Mouse (Mus musculus) R1 (cell line): ENCODE measurements around the gene Egfem1.

Experiments used
- DNase-seq: peaks from one replicate; pipeline ENCODE4 v3.0.0-alpha.2; 2018; ENCODE audit warnings: low read depth, low spot score

Egfem1 gene

DNA sequence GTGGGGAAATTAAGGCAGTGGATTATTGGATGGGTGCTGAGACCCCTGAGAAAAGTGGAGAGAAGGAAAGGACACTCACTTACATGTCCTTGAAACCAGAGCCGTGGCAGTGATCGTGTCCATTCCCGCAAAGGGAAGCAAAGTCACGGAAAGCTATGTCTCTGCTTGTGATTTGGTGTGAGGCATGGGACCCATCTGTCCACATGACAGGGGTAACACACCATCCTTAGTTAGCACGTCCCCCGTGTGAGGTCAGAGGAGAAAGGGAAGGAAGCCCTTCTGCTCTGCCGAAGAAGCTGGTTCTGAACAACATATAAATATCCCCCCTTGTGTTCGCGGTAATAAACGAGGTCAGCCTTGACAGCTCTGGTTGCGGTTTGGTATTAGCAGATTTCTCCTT is 52.7 kb downstream of the Egfem1 start:
- DNase-seq: peak; percentile 3

DNA sequence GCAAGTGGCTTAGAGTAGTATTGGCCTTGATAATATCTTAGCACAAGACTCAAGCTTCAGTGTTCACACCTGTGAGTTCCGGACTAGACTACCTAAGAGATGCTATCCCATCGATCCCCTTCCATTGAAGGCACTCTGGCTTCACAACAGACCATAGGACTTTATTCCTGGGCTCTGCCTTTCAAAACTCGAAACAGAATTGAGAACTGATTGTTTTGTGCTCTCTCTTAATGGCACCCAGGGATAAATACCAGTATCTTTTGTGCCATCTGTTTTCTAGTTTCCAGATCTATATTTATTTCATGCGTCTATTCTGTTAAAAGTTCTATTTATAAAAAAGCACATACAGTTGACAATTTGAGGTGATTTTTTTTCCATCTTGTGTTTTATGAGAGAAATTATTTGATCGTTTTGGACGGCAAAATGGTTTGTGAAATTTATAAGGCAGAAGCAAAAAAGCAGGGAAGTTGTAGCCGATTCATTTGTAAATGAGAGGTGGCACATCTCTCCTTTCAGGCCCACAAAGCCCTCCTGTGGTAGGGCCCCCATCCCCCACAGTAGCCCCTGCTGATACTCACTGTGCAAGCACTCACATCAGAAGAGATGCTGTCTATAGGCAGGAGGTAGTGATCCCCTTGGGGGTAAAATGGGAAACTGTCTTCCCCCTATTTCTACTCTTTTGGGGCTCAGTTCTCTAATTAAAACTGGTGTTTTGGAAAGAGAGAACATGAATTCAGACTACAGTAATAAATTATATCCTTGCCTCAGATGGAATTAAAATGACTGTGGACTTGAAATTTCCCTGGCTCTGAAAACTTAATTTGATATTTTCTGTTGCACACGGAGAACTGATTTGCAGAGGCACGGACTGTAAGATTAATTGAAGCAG is 53.6 kb downstream of the Egfem1 start:
- DNase-seq: peak; percentile 60

DNA sequence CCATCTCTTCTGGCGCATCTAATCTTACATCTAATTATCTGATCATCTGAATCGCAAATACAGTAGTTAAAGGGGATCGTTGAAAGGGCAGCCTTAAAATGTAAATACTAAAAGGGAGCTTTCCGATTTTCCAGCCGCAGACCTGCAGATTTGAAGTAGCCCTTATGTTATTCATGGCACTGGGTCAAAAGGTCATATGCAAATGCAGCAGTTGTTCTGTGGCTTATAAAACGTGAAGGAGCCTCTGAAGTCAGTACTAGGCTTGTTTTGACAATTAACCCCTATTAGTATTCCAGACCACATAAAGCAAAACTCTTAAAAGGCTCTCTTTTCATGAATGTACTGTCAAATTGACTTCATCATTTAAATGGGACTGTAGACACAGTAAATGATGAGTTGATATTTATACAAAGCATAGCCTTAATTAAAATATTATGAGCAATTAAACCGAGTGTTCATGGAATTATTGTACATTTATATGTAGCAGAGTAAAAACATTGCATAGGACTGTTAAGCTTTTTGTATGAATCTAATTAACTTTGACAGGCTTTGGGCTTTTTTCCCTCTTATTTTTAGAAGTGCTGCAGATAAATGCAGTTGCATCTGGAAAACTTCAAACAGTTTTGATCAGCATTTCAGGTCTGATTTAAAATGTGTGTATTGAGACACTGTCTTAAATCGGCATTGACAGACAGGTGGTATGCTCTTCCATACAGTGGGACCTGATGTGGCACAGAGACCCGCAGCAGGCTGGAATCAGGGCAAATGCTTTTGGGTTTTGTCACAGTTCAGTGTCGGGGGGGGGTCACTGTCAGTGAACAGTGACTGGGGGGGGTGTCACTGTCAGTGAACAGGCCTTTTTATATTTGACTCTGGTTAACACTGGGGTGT is 54.5 kb downstream of the Egfem1 start:
- DNase-seq: peak; percentile 80

DNA sequence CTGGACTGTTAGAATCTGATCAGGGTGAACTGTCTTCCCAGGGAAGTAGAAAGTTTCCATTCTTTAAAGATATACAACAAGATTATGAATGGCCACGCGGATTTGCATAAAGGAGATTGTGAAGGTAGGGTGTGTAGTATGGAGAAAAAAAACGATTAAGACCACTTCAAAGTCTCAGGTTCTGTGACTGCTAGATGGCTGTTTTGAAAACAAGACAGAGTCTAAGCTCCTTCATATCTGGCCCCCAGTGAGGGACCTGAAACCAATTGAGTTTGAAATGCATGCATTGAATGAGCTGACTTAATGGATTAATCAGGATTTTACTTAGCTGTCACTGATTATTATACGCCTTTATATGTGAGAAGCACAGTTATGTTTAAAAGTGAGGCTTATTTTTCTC is 86.6 kb downstream of the Egfem1 start:
- no peak for DNase-seq

DNA sequence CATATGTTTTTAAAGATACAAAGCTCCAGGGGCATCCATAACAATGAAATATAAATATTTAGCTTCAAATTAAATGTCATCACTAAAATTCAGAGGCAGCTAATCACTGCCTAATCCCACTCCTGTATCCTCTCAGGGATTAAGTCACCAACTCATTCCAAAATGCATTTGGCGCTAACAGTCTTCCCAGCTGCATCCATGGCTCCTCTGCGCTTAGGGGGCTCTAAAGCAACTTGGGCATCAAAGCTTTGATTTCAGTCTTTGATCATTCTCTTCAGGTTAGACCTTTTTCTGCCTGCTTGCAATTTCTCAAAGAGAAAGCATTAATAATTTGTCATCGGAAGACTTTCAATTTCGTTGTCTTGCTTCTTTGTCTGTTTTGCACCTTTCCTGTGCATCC is 87.2 kb downstream of the Egfem1 start:
- DNase-seq: no peak

DNA sequence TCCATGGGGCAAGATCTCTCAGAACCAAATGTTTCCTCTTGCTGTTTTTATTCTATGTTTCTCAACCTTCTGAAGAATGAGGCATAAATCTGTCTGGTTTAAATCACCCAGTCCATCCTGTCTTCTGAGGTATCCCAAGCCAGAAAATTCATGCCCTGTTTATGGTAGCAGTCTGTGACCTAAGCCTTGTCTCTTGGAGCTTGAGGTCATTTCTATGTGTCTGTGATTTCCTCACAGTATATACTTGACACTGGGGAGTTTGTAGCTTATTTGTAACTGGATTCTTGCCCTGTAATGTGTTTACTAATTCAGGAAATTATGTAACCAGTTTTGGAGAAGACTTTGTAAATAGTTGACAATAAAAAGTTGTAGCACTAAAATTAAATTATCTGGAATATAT is 95.2 kb downstream of the Egfem1 start:
- no peak for DNase-seq

DNA sequence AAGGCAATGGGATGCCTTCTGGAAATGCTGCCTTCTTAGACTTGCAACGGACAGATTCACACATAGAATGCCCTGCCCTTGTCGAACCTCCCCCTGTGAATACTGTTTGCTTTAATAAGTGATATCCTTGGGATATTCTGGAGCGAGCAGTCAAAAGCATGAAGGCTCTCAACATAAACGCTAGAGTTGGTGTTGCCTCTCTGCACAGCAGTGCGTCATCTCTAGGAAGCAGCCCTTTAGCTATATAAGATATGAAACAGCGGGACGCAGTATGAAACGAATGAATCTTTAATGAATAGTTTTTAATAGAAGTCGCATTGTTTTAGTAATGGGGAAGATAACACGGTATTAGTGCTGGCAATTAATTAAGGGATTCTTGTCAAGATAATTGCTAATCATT is 101.2 kb downstream of the Egfem1 start:
- DNase-seq: no peak

DNA sequence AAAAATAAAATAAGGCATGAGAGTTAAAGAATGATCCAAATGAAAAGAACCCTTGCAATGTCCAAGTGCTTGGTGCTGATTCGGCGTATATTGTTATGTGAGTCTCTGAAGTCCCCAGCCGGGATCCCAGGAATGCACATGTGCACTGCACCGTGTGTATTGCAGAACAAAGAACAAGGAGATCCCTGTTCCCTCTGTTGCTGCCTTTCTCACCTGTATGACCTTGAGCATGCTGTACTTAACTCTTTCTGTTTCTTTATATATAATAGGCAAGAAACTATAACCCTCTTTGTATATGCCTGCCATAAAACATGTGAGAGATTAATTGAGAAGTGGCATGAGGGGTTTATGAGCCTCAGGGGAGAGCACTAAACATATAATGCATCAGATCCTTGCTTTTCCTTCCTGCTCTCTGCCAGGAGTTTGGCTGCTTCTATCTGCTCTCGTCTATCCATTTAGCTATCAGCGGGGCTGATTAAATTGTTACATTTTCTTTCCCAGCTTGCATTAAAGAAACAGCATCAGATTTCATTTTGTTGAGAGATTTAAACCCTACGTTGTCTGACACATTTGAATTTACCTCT is 101.9 kb downstream of the Egfem1 start:
- DNase-seq: peak; percentile 51

DNA sequence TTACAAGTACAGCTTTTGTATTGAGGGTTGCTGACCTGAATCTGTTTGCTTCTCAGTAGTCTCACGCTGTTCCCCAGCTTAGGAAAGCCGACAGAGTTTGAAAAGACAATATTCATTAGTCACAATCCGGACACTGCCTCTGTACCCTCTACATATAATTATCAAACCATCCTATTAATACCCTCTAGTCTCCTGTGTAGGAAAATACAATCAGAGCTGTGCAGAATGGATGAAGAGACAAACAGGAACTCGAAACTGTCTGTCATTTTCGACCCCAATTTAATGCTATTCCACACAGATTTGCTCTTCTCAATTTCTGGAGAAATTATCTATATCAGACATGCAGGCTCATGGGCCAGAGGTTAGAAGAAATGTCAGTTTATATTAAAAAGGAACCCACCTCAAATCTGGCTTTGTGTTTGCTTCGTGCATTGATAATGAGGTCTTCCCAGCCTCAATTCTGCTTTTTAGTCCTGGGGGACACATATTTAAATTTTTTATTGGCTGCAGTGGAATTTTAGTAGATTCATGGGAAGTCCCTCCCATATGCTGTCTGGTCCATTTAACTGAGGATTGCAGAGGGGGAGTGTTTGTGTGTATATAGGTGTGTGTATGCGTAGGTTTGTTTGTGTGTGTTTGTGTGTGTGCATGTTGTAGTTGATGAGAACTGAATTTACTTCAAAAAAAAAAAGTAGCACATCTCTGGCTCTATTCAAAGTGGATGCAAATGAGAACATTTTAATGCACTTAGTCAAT is 102.8 kb downstream of the Egfem1 start:
- no peak for DNase-seq

DNA sequence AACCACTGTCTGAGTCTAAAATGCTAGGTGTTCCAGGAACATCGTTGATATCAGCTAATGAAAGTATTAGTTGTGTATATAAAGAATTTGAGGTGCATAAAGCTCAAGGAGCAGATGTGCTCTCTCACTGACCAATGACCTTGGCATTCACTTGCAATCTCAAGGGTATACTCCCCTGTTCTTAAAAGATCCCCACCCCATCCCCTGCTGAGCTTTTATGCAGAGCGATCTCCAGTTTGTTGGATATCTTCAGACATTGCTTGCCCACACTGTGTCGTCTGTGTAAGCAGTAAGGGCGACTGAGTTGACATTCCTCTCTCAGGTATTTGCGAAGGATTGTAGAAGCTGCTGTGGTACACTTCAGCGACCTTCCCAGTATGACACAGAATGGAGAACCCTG is 108.4 kb downstream of the Egfem1 start:
- DNase-seq: peak; percentile 93

DNA sequence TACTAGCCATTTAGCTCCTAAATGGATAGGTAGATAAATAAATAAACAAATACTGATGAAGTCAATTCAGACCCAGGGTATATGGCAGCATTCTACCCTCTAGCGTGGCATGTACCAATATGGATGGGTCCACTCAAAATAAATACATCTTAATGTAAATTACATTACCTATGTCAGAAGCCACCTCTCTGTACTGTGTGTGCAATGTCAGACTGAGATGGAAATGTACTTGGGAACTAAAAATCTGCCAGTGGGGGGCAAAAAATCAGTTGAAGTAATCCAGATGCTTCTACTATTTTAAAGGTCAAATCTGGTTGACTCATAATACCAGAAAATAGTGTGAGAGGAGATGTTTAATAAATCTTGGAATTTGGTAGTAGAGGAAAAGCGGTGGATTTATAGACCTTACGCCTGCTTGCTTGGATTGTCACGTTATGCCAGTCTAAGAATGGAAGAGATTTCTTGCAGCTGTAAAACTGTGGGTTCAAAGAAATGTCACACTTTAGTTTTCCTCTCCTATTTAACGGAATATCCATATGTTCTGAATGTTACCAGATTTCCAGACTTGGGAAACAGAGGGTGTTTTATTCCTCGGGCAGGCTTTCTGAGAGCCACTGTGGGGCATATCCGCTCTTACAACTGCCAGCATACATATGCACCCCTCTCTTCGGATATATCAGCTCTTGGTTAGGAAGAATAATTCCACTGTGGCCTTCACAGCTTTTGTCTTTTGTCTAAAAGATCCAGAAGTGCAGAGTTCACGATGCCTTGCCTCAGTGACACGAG is 116.1 kb downstream of the Egfem1 start:
- DNase-seq: no peak

DNA sequence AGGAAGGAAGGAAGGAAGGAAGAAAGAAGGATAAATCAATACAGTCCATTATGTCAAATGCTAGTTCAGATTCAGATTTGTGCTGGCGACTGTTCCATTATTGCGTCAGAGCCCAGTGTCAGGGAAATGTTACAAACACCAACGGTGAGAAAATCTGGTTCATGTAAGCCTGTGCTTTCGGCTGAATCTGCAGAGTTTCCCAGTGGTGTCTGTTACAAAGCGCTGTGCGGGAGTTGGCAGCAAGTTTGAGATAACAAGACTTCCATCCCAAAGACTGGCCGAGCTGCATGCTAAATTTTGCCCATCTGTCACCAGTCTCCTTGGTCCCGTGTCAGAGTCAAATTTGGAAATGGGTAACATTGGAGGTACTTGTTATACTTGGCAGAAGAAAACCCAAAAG is 118.8 kb downstream of the Egfem1 start:
- DNase-seq: no peak

DNA sequence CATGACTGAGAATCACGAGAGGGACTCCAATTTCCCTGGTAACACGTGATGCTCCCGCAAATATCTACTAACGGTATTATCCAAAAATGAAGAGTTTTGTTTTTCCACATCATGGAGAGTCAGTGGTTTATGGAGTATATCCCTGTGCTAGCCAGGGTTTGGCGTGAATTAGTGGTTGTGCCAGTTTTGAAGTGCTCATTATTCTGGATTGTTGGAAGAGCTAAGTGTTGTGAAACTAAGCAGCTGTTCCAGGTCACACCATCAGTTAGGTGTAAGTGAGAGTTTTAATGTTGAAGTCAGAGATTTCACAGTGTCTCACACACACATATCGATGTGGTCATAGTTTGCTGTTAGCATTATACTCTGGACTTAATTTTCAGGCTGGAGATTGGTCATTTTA is 120.7 kb downstream of the Egfem1 start:
- no peak for DNase-seq

DNA sequence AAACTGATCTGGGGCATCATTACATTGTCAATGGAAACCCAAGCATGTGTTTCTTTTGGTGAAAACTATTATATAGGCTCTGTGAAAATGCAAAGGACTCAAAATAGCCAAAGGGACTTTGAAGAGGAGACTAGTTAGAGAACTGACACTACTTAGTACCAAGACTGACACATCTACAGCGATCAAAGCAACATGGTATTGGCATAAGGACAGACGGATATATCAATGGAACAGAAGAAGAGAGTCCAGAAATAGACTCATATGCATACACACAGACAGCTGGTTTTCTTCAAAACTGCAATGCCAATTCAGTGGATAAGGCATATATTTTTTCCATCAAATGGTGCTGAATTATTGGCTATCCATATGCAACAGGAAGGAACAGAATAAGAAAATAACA is 140.6 kb downstream of the Egfem1 start:
- DNase-seq: no peak

DNA sequence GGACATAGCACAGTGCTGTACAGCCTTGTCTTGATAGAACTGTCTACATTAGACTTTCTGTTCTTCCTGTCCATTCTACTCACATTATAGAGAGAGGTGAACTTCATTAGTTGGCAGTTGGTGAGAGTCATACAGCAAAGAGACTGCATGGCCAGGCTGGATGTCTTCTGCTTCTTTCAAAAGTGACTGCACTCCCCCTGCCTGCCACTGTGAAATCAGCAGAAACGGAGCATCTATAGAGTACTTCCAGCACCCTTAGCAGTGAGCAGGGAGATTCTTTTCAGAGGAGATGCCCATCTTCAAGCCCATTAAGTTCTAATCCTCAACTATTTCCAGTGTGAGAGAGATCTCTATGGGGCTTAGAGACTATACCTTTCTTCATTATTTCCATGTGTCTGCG is 147.9 kb downstream of the Egfem1 start:
- no peak for DNase-seq

DNA sequence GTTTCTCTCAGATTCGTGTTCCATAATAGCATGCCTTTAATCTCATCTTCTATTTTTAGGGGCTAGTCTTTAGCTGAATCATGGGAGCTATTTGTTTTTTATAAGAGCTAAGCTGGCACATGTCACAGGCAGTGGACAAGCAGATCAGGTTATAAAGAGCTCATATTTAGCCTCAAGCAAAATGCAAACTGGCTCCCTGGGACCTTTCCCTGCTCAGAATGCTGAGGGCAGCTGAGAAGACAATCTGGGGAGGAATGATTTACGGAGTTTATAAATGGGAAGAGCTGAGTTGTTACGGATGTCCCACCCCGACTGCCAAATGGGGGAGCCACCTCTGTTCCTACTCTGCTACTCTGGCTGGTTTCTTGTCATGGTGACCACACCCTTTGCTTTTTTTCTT is 153.7 kb downstream of the Egfem1 start:
- no peak for DNase-seq

DNA sequence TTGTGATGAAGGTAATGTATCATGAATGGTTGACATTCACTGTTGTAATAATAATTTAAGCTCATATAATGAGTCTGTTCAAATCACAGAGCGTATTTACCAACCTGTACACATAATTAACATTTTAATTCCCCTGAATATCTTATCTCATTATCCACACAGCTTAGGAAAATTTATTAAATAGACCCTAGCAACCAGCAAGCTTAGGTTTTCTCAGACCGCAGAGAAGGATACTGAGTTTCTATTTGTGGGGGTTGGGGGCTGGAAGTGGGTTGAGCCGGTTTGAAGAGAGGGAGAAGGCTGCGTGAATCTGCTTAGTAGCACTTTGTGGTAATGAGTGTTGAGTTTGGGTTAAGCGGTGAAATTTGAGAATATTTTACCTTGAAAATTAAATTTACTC is 154.7 kb downstream of the Egfem1 start:
- no peak for DNase-seq

DNA sequence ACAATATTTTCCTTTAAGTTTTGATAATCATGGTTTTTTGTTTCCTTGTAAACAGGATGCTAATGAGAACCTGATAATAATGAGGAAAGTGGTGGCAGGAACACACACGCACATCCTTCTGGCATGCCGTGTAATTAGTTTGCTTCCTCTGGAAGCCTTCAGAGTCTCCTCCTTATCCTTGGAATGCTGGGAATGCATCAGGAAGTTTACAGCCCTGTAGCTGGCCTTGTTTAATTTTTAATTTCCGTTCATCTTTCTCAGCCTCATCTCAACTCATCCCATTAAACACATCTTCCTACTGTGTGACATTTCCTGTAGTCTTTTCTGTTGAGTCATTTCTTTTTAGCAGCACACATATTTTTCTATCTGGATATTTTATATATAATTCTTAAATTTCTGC is 161.8 kb downstream of the Egfem1 start:
- no peak for DNase-seq

DNA sequence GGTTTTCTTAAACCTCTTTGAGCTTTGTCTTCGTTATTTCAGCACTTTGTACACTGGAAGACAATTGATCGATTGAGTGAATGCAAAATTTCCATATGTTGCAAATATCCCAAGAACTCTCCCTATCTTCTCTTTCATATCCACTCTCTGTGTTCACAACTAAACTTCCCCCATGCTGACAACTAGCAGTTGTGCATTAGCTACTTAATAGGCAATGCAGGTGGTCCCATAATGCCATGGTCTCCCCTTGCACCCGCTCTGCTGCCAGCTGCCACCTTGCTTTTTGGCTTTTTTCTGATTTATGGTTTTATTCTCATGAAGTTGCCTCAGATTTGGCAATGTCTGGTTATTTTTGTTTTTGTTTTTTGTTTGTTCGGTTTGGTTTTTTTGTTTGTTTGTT is 209.8 kb downstream of the Egfem1 start:
- no peak for DNase-seq

DNA sequence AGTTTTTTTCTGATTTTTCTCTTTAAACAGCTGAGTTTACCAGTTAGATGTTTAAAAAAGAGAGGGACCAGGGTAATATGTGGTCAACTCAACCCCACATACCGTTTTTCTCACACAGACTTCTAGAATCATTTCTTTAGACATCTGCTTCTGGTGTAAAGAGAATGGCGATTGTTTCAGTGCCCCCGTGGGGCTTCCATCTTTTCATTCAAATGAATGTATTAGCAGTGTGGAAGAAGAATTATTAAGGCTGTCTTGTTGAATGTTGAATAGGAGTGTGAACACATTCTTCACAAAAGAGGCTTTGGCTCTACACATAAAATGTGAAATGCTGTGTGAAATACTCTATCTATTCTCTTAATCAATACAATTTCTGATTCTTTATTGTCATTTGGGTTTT is 210.4 kb downstream of the Egfem1 start:
- no peak for DNase-seq

DNA sequence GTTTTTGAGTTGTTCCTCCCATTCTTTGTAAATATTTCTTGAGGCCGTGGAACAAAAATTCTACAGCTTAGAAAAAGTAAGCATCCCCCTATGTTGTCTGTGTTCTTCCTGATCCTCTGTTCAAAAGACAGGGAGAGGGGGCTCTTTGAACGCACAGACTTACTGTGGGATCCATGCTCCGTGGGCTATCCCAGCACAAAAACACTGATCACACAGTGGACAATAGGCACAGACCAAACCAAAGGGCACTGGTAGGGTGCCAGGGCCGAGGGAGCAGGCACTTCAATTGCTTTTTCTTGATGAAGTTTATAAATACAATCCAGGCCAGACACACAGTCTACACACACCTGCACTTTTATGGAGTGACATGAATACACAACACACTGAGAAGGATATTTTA is 211.4 kb downstream of the Egfem1 start:
- DNase-seq: no peak
